Mouse (Mus musculus): ENCODE measurements around the gene 6030458C11Rik.

- no peak for TF ChIP-seq EP300 (IDR thresholded peaks at IDR 0.05; ENCODE audit: low read depth)
- no peak for TF ChIP-seq CTCF (IDR thresholded peaks at IDR 0.05; ENCODE audit: low read depth)
These were observed 1.7 kb downstream of the 6030458C11Rik start for GRCm38 (mm10) chr15:12822416-12823395.
